In genomic region chr10:7052315-7053017, GRCm38 (mm10) we compare ENCODE assay signal across 10 mouse cellular contexts. TPM values are rescaled to one million over a fixed set of nuclear protein-coding genes. Genes with fewer than 3 reads are reported as not detected.
DNase-seq lines count a peak whose midpoint lies in the region; ATAC-seq lines count a peak whose summit lies in the region.
"Had no signal": no experiment of that assay in that cellular context is flagged by ENCODE, and none has a peak within 500 bp of the region (broad histone marks: within the 10 kb centered on the region; RNA-seq: fewer than 3 reads in every experiment).

TSS of gene Ipcef1 (minus strand) at chr10:7052478.

- DNase-seq in left cerebral cortex, adult 18-20 months (ENCODE audit: low spot score in 2 of 2), result no peak
- no peak for DNase-seq in left cerebral cortex, adult 9 months (ENCODE audit: low spot score in 2 of 2)
- peak; percentile 11 for DNase-seq in layer of hippocampus, adult 9-11 months
- DNase-seq in right cerebral cortex, postnatal 14 days, result no peak
- no peak for DNase-seq in ovary, postnatal 14 days (ENCODE audit: low spot score)
- no peak for DNase-seq in cerebellum, adult 9-11 months

- H3K4me1 ChIP-seq in forebrain, embryonic 15.5 days, result 0 out of 2 replicates have a peak, but pooled peaks cover 6% of the 10 kb centered on the region
- 0 out of 2 replicates have a peak, but pooled peaks cover 5% of the 10 kb centered on the region for H3K4me1 ChIP-seq in neural tube, embryonic 14.5 days (ENCODE audit: control insufficient read depth, insufficient read depth, low read length)

- no peaks in the 10 kb centered on the region for H3K36me3 ChIP-seq in forebrain, embryonic 15.5 days
- H3K36me3 ChIP-seq in neural tube, embryonic 14.5 days (ENCODE audit: control insufficient read depth, insufficient read depth, low read length), result no peaks in the 10 kb centered on the region
- H3K36me3 ChIP-seq: G1E had no signal

- no peaks in the 10 kb centered on the region for H3K9me3 ChIP-seq in forebrain, embryonic 15.5 days
- no peaks in the 10 kb centered on the region for H3K9me3 ChIP-seq in neural tube, embryonic 14.5 days (ENCODE audit: control insufficient read depth, low read length)
- H3K9me3 ChIP-seq: G1E had no signal

- H3K27ac ChIP-seq in forebrain, embryonic 15.5 days (replicated peaks), result no peak within 1 kb of the TSS
- no peak within 1 kb of the TSS for H3K27ac ChIP-seq in neural tube, embryonic 14.5 days (ENCODE audit: low read depth, low read length)

- no peak within 1 kb of the TSS; the same call in 1 of the 2 replicates for H3K4me2 ChIP-seq in forebrain, embryonic 15.5 days (replicated peaks)
- peak within 1 kb of the TSS; percentile 9; the same call in 1 of the 2 replicates for H3K4me2 ChIP-seq in neural tube, embryonic 14.5 days (ENCODE audit: low read depth, low read length)

- no peaks in the 10 kb centered on the region for H3K27me3 ChIP-seq in forebrain, embryonic 15.5 days
- no peaks in the 10 kb centered on the region for H3K27me3 ChIP-seq in neural tube, embryonic 14.5 days (ENCODE audit: control insufficient read depth, insufficient read depth, low read length)

- H3K4me3 ChIP-seq in forebrain, embryonic 15.5 days, result no peak within 1 kb of the TSS
- H3K4me3 ChIP-seq in neural tube, embryonic 14.5 days (ENCODE audit: low read depth, low read length), result no peak within 1 kb of the TSS

- H3K9ac ChIP-seq in forebrain, embryonic 15.5 days (replicated peaks), result no peak within 1 kb of the TSS
- H3K9ac ChIP-seq in neural tube, embryonic 14.5 days (replicated peaks; ENCODE audit: low read depth, low read length), result no peak within 1 kb of the TSS

- 14% methylated on average over 12 of the region's 12 CpGs for WGBS in forebrain, embryonic 15.5 days
- WGBS in neural tube, embryonic 14.5 days, result 14% methylated on average over 12 of the region's 12 CpGs

- peak; percentile 69; the same call in 1 of the 2 replicates for ATAC-seq in forebrain, embryonic 15.5 days (replicated peaks)
- no peak for ATAC-seq in neural tube, embryonic 14.5 days (ENCODE audit: low read depth)

RNA-seq across cellular contexts. Expression of gene Ipcef1, which starts in this region (rescaled TPM):
- 100 to 1,000 TPM in 1 of 2 experiments, 10 to 100 TPM in 1; 95.5 to 103 TPM for total RNA-seq in left cerebral cortex, adult 18-20 months (2021)
- 1.3 and 1.4 TPM in 2 replicates for polyA plus RNA-seq in forebrain, embryonic 15.5 days (2015; fragmentation: Nextera tagmentation; extraction: Ambion mirVana)
- polyA plus RNA-seq in neural tube, embryonic 14.5 days (2014; fragmentation: Nextera tagmentation; extraction: Ambion mirVana), result 3.3 and 5.4 TPM in 2 replicates
- polyA plus RNA-seq: G1E; testis, adult 2 months had no signal
